ENCODE assay signal across 15 mouse cellular contexts in genomic region chr4:119076336-119076735, GRCm38 (mm10). TPM values are rescaled to one million over a fixed set of nuclear protein-coding genes. Genes with fewer than 3 reads are reported as not detected.
DNase-seq lines count a peak whose midpoint lies in the region; ATAC-seq lines count a peak whose summit lies in the region.
"Had no signal": no experiment of that assay in that cellular context is flagged by ENCODE, and none has a peak within 500 bp of the region (broad histone marks: within the 10 kb centered on the region; RNA-seq: fewer than 3 reads in every experiment).

No protein-coding gene starts in this region.

- no peaks in the 10 kb centered on the region for H3K36me3 ChIP-seq in heart, embryonic 13.5 days
- H3K36me3 ChIP-seq in midbrain, embryonic 10.5 days, result no peaks in the 10 kb centered on the region
- no peaks in the 10 kb centered on the region for H3K36me3 ChIP-seq in midbrain, embryonic 14.5 days (ENCODE audit: control insufficient read depth, insufficient read depth, low read length)
- H3K36me3 ChIP-seq in embryonic facial prominence, embryonic 15.5 days, result no peaks in the 10 kb centered on the region
- H3K36me3 ChIP-seq: hindbrain, embryonic 15.5 days; midbrain, embryonic 13.5 days; neural tube, embryonic 13.5 days had no signal

- 0 out of 2 replicates have a peak overlapping the region, but pooled peaks have one; percentile 2 for H3K9ac ChIP-seq in heart, embryonic 13.5 days
- no peak overlapping the region for H3K9ac ChIP-seq in midbrain, embryonic 14.5 days (replicated peaks; ENCODE audit: low read length)
- H3K9ac ChIP-seq in embryonic facial prominence, embryonic 15.5 days, result no peak overlapping the region
- H3K9ac ChIP-seq: hindbrain, embryonic 15.5 days; lung, embryonic 14.5 days; midbrain, embryonic 13.5 days; neural tube, embryonic 13.5 days had no signal

- no peak for DNase-seq in heart, postnatal 25 days (ENCODE audit: low spot score)
- no peak for DNase-seq in midbrain, embryonic 10.5 days (ENCODE audit: low spot score)
- no peak for DNase-seq in midbrain, embryonic 14.5 days
- DNase-seq in left cerebral cortex, adult 11 months (ENCODE audit: low spot score), result no peak
- DNase-seq in spleen, postnatal 10 days (ENCODE audit: low spot score in 2 of 2), result no peak
- DNase-seq: cerebellum, adult 2 months; lung, embryonic 14.5 days; thymus, postnatal 36 days had no signal

- no peak overlapping the region for H3K4me3 ChIP-seq in heart, embryonic 13.5 days
- H3K4me3 ChIP-seq in midbrain, embryonic 10.5 days, result no peak overlapping the region
- no peak overlapping the region for H3K4me3 ChIP-seq in midbrain, embryonic 14.5 days (replicated peaks; ENCODE audit: low read depth, low read length)
- no peak overlapping the region for H3K4me3 ChIP-seq in embryonic facial prominence, embryonic 15.5 days (replicated peaks)
- H3K4me3 ChIP-seq: hindbrain, embryonic 15.5 days; midbrain, embryonic 13.5 days; neural tube, embryonic 13.5 days had no signal

- intact Hi-C loops in heart, postnatal 25 days (cut with DNase I), result no loop called here

- peak overlapping the region; percentile 71 for H3K27ac ChIP-seq in heart, embryonic 13.5 days (replicated peaks)
- H3K27ac ChIP-seq in midbrain, embryonic 10.5 days (replicated peaks), result peak overlapping the region; percentile 94
- H3K27ac ChIP-seq in midbrain, embryonic 14.5 days (replicated peaks; ENCODE audit: low read depth, low read length), result no peak overlapping the region
- 0 out of 2 replicates have a peak overlapping the region, but pooled peaks have one; percentile 49 for H3K27ac ChIP-seq in embryonic facial prominence, embryonic 15.5 days (replicated peaks)
- H3K27ac ChIP-seq: hindbrain, embryonic 15.5 days; midbrain, embryonic 13.5 days; neural tube, embryonic 13.5 days had no signal

- H3K4me1 ChIP-seq in heart, embryonic 13.5 days, result peaks cover 48% of the 10 kb centered on the region
- peaks cover 65% of the 10 kb centered on the region for H3K4me1 ChIP-seq in midbrain, embryonic 10.5 days
- H3K4me1 ChIP-seq in midbrain, embryonic 14.5 days (ENCODE audit: control insufficient read depth, insufficient read depth, low read length), result peaks cover 14% of the 10 kb centered on the region
- H3K4me1 ChIP-seq in embryonic facial prominence, embryonic 15.5 days, result peaks cover 41% of the 10 kb centered on the region

- H3K4me2 ChIP-seq in heart, embryonic 13.5 days, result peak overlapping the region; percentile 19
- H3K4me2 ChIP-seq in midbrain, embryonic 14.5 days (ENCODE audit: low read length), result no peak overlapping the region
- H3K4me2 ChIP-seq in embryonic facial prominence, embryonic 15.5 days (replicated peaks), result no peak overlapping the region
- H3K4me2 ChIP-seq: hindbrain, embryonic 15.5 days; lung, embryonic 14.5 days; midbrain, embryonic 13.5 days; neural tube, embryonic 13.5 days had no signal

- no peaks in the 10 kb centered on the region for H3K9me3 ChIP-seq in heart, embryonic 13.5 days
- no peaks in the 10 kb centered on the region for H3K9me3 ChIP-seq in midbrain, embryonic 10.5 days (replicated peaks)
- no peaks in the 10 kb centered on the region for H3K9me3 ChIP-seq in midbrain, embryonic 14.5 days (ENCODE audit: control insufficient read depth, low read length)
- H3K9me3 ChIP-seq in embryonic facial prominence, embryonic 15.5 days (replicated peaks), result no peaks in the 10 kb centered on the region
- H3K9me3 ChIP-seq: hindbrain, embryonic 15.5 days; midbrain, embryonic 13.5 days; neural tube, embryonic 13.5 days had no signal

- WGBS in heart, embryonic 13.5 days, result 41% methylated on average over 11 of the region's 11 CpGs
- 82% methylated on average over 11 of the region's 11 CpGs for WGBS in midbrain, embryonic 10.5 days
- 87% methylated on average over 11 of the region's 11 CpGs for WGBS in midbrain, embryonic 14.5 days
- 75% methylated on average over 11 of the region's 11 CpGs for WGBS in embryonic facial prominence, embryonic 15.5 days

- peaks cover 19% of the 10 kb centered on the region; the same call in 1 of the 2 replicates for H3K27me3 ChIP-seq in heart, embryonic 13.5 days (replicated peaks)
- H3K27me3 ChIP-seq in midbrain, embryonic 10.5 days (ENCODE audit: low read depth, poor library complexity, severe bottlenecking), result no peaks in the 10 kb centered on the region; the same call in 1 of the 2 replicates
- peaks cover 15% of the 10 kb centered on the region; the same call in 1 of the 2 replicates for H3K27me3 ChIP-seq in midbrain, embryonic 14.5 days (ENCODE audit: control insufficient read depth, insufficient read depth, low read length)
- H3K27me3 ChIP-seq in embryonic facial prominence, embryonic 15.5 days, result peaks cover 7% of the 10 kb centered on the region

- no peak for ATAC-seq in heart, embryonic 13.5 days (ENCODE audit: extremely low read depth, insufficient number of reproducible peaks, low FRiP score, low TSS enrichment)
- ATAC-seq in midbrain, embryonic 14.5 days (ENCODE audit: low FRiP score, low TSS enrichment), result no peak
- ATAC-seq in embryonic facial prominence, embryonic 15.5 days (ENCODE audit: insufficient number of reproducible peaks, low FRiP score, low TSS enrichment, low read depth), result no peak
- 0 out of 2 replicates have a peak, but pooled peaks have one; percentile 11 for ATAC-seq in megakaryocyte progenitor cell, adult 5-6 weeks (replicated peaks; ENCODE audit: poor library complexity)
- ATAC-seq: forebrain, embryonic 14.5 days; midbrain, embryonic 13.5 days had no signal

RNA-seq across cellular contexts. Expression of gene Slc2a1, which starts 32.2 kb away (rescaled TPM):
- 180 and 217 TPM in 2 replicates for polyA plus RNA-seq in heart, embryonic 13.5 days (2015; fragmentation: Nextera tagmentation; extraction: Ambion mirVana)
- total RNA-seq in heart, postnatal 25 days (2021), result 1 to 10 TPM; 7.3 to 8.0 TPM
- polyA plus RNA-seq in midbrain, embryonic 10.5 days (2016; fragmentation: Nextera tagmentation; extraction: Ambion mirVana), result 212 and 273 TPM in 2 replicates
- 61.3 and 94.4 TPM in 2 replicates for polyA plus RNA-seq in midbrain, embryonic 14.5 days (2014; fragmentation: Nextera tagmentation; extraction: Ambion mirVana)
- 141 and 160 TPM in 2 replicates for polyA plus RNA-seq in embryonic facial prominence, embryonic 15.5 days (2015; fragmentation: Nextera tagmentation; extraction: Ambion mirVana)
- total RNA-seq in megakaryocyte progenitor cell, adult 5-6 weeks (2015), result 7.7 and 11.5 TPM in 2 replicates
- total RNA-seq in megakaryocyte progenitor cell, adult 5-6 weeks (2017), result 7.4 and 8.6 TPM in 2 replicates
